ENCODE assay signal across 8 mouse cellular contexts in genomic region chr19:3575276-3575631, GRCm38 (mm10). TPM values are rescaled to one million over a fixed set of nuclear protein-coding genes. Genes with fewer than 3 reads are reported as not detected.
A peak's percentile ranks its signal among the peaks of the same experiment; 100 is the strongest.
DNase-seq lines count a peak whose midpoint lies in the region; ATAC-seq lines count a peak whose summit lies in the region.

No protein-coding gene starts in this region.

- H3K4me1 ChIP-seq in heart, embryonic 10.5 days: peaks cover 39% of the 10 kb centered on the region
- peaks cover 16% of the 10 kb centered on the region for H3K4me1 ChIP-seq in embryonic facial prominence, embryonic 12.5 days
- H3K4me1 ChIP-seq in hindbrain, embryonic 11.5 days (replicated peaks; ENCODE audit: control insufficient read depth, insufficient read depth, low read length): no peaks in the 10 kb centered on the region; the same call in 1 of the 2 replicates
- H3K4me1 ChIP-seq in limb, embryonic 12.5 days (replicated peaks): peaks cover 22% of the 10 kb centered on the region

- no peak for DNase-seq in heart, embryonic 10.5 days (ENCODE audit: low spot score)
- no peak for DNase-seq in heart, adult 8-10 months (ENCODE audit: low spot score)
- DNase-seq in hindbrain, embryonic 11.5 days (ENCODE audit: low spot score): no peak
- no peak for DNase-seq in left cerebral cortex, postnatal 25 days (ENCODE audit: low spot score in 2 of 2)
- no peak for DNase-seq in layer of hippocampus, postnatal 14 days (ENCODE audit: low spot score in 2 of 2)

- under 1% methylated on average over 40 of the region's 50 CpGs for WGBS in heart, embryonic 10.5 days
- WGBS in embryonic facial prominence, embryonic 12.5 days: under 1% methylated on average over 36 of the region's 50 CpGs
- WGBS in hindbrain, embryonic 11.5 days: 0% methylated on average over 43 of the region's 50 CpGs
- WGBS in limb, embryonic 12.5 days: under 1% methylated on average over 50 of the region's 50 CpGs

- H3K4me2 ChIP-seq in embryonic facial prominence, embryonic 12.5 days (replicated peaks): peak overlapping the region; percentile 79
- peak overlapping the region; percentile 86 for H3K4me2 ChIP-seq in hindbrain, embryonic 11.5 days (replicated peaks; ENCODE audit: low read depth, low read length)
- H3K4me2 ChIP-seq in limb, embryonic 12.5 days: peak overlapping the region; percentile 88

- peak overlapping the region; percentile 93 for H3K4me3 ChIP-seq in heart, embryonic 10.5 days
- peak overlapping the region; percentile 94 for H3K4me3 ChIP-seq in embryonic facial prominence, embryonic 12.5 days
- peak overlapping the region; percentile 96 for H3K4me3 ChIP-seq in hindbrain, embryonic 11.5 days (ENCODE audit: low read depth, low read length)
- peak overlapping the region; percentile 96 for H3K4me3 ChIP-seq in limb, embryonic 12.5 days (replicated peaks)

- no peaks in the 10 kb centered on the region for H3K36me3 ChIP-seq in heart, embryonic 10.5 days
- no peaks in the 10 kb centered on the region; the same call in 1 of the 2 replicates for H3K36me3 ChIP-seq in embryonic facial prominence, embryonic 12.5 days
- H3K36me3 ChIP-seq in hindbrain, embryonic 11.5 days (ENCODE audit: control insufficient read depth, insufficient read depth, low read length): no peaks in the 10 kb centered on the region
- no peaks in the 10 kb centered on the region for H3K36me3 ChIP-seq in limb, embryonic 12.5 days

- no peaks in the 10 kb centered on the region for H3K9me3 ChIP-seq in heart, embryonic 10.5 days
- no peaks in the 10 kb centered on the region for H3K9me3 ChIP-seq in embryonic facial prominence, embryonic 12.5 days
- no peaks in the 10 kb centered on the region for H3K9me3 ChIP-seq in hindbrain, embryonic 11.5 days (ENCODE audit: control insufficient read depth, low read length)
- H3K9me3 ChIP-seq in limb, embryonic 12.5 days: no peaks in the 10 kb centered on the region

- peak overlapping the region; percentile 99 for H3K27ac ChIP-seq in heart, embryonic 10.5 days
- peak overlapping the region; percentile 96 for H3K27ac ChIP-seq in embryonic facial prominence, embryonic 12.5 days
- peak overlapping the region; percentile 76 for H3K27ac ChIP-seq in hindbrain, embryonic 11.5 days (ENCODE audit: low read depth, low read length)
- H3K27ac ChIP-seq in limb, embryonic 12.5 days: peak overlapping the region; percentile 97

- peak overlapping the region; percentile 89 for H3K9ac ChIP-seq in embryonic facial prominence, embryonic 12.5 days
- H3K9ac ChIP-seq in hindbrain, embryonic 11.5 days (ENCODE audit: low read depth, low read length): peak overlapping the region; percentile 87
- H3K9ac ChIP-seq in limb, embryonic 12.5 days (replicated peaks): peak overlapping the region; percentile 93

- no peaks in the 10 kb centered on the region for H3K27me3 ChIP-seq in heart, embryonic 10.5 days (ENCODE audit: insufficient read depth, poor library complexity, severe bottlenecking)
- H3K27me3 ChIP-seq in embryonic facial prominence, embryonic 12.5 days: no peaks in the 10 kb centered on the region
- no peaks in the 10 kb centered on the region for H3K27me3 ChIP-seq in hindbrain, embryonic 11.5 days (ENCODE audit: control insufficient read depth, insufficient read depth, low read length)
- H3K27me3 ChIP-seq in limb, embryonic 12.5 days: no peaks in the 10 kb centered on the region

- intact Hi-C loops in left cerebral cortex, postnatal 25 days (cut with DNase I): loop anchor here (5.0 kb wide), 3 partner anchors 93 to 192 kb away; partner anchors contain the start of genes 1810055G02Rik and Kmt5b

- peak; percentile 19; the same call in 1 of the 2 replicates for ATAC-seq in embryonic facial prominence, embryonic 12.5 days (ENCODE audit: insufficient number of reproducible peaks, insufficient read depth, low FRiP score, low TSS enrichment)
- peak; percentile 58 for ATAC-seq in hindbrain, embryonic 11.5 days (ENCODE audit: low FRiP score)
- 0 out of 2 replicates have a peak, but pooled peaks have one; percentile 28 for ATAC-seq in limb, embryonic 12.5 days (ENCODE audit: insufficient number of reproducible peaks, insufficient read depth, low FRiP score, low TSS enrichment, low read depth)
- peak; percentile 6; the same call in 1 of the 2 replicates for ATAC-seq in monocyte, adult 5-6 weeks (replicated peaks; ENCODE audit: insufficient number of reproducible peaks, low FRiP score, low TSS enrichment, poor library complexity, severe bottlenecking)

RNA-seq across cellular contexts. Expression of gene Ppp6r3, which starts 0.3 kb away (rescaled TPM):
- 63.4 and 63.5 TPM in 2 replicates for polyA plus RNA-seq in heart, embryonic 10.5 days (2016; fragmentation: Nextera tagmentation; extraction: Ambion mirVana)
- total RNA-seq in heart, adult 8-10 months (2022): 10 to 100 TPM; 67.3 to 84.8 (median 74.2) TPM
- polyA plus RNA-seq in embryonic facial prominence, embryonic 12.5 days (2016; fragmentation: Nextera tagmentation; extraction: Ambion mirVana): 70.7 and 74.8 TPM in 2 replicates
- polyA plus RNA-seq in hindbrain, embryonic 11.5 days (2014; fragmentation: Nextera tagmentation; extraction: Ambion mirVana): 74.8 and 82.5 TPM in 2 replicates
- 75.5 and 79.8 TPM in 2 replicates for polyA plus RNA-seq in limb, embryonic 12.5 days (2016; fragmentation: Nextera tagmentation; extraction: Ambion mirVana)
- total RNA-seq in monocyte, adult 5-6 weeks (2017): 90.3 to 128 TPM (median 101 TPM) in 3 replicates
- 10 to 100 TPM; 79.2 to 80.9 TPM for total RNA-seq in left cerebral cortex, postnatal 25 days (2021)
- 10 to 100 TPM; 84.7 to 87.9 TPM for total RNA-seq in layer of hippocampus, postnatal 14 days (2021)

Comparison
In these comparisons a context has a peak if more than half of its experiments do, and no peak if none do; other contexts are left out.
1. ATAC-seq: peak in every context shown above with its lines; median percentile 58 in hindbrain, embryonic 11.5 days; 28 in limb, embryonic 12.5 days; 19 in embryonic facial prominence, embryonic 12.5 days; 6 in monocyte, adult 5-6 weeks.